In genomic region chr14:70832462-70833212, GRCm38 (mm10) we compare ENCODE assay signal across 14 mouse cellular contexts.
DNase-seq lines count a peak whose midpoint lies in the region; ATAC-seq lines count a peak whose summit lies in the region.
"Had no signal": no experiment of that assay in that cellular context is flagged by ENCODE, and none has a peak within 500 bp of the region (broad histone marks: within the 10 kb centered on the region; RNA-seq: fewer than 3 reads in every experiment).

No protein-coding gene starts in this region.

- H3K27ac ChIP-seq in heart, embryonic 13.5 days (replicated peaks): peak overlapping the region; percentile 45; the same call in 1 of the 2 replicates
- no peak overlapping the region for H3K27ac ChIP-seq in midbrain, embryonic 14.5 days (replicated peaks; ENCODE audit: low read depth, low read length)
- H3K27ac ChIP-seq in midbrain, embryonic 13.5 days: no peak overlapping the region
- H3K27ac ChIP-seq in forebrain, embryonic 16.5 days (ENCODE audit: low read length): peak overlapping the region; percentile 70
- H3K27ac ChIP-seq: embryonic facial prominence, embryonic 10.5 days; gastrocnemius, adult 2 months; neural tube, embryonic 13.5 days had no signal

- peaks cover 29% of the 10 kb centered on the region for H3K27me3 ChIP-seq in heart, embryonic 13.5 days (replicated peaks)
- no peaks in the 10 kb centered on the region for H3K27me3 ChIP-seq in midbrain, embryonic 14.5 days (ENCODE audit: control insufficient read depth, insufficient read depth, low read length)
- H3K27me3 ChIP-seq in midbrain, embryonic 13.5 days: no peaks in the 10 kb centered on the region
- no peaks in the 10 kb centered on the region for H3K27me3 ChIP-seq in forebrain, embryonic 16.5 days (replicated peaks; ENCODE audit: control insufficient read depth, insufficient read depth, low read length)
- H3K27me3 ChIP-seq: neural tube, embryonic 13.5 days had no signal

- H3K36me3 ChIP-seq in heart, embryonic 13.5 days: no peaks in the 10 kb centered on the region
- no peaks in the 10 kb centered on the region for H3K36me3 ChIP-seq in midbrain, embryonic 14.5 days (ENCODE audit: control insufficient read depth, insufficient read depth, low read length)
- H3K36me3 ChIP-seq in midbrain, embryonic 13.5 days: no peaks in the 10 kb centered on the region
- no peaks in the 10 kb centered on the region for H3K36me3 ChIP-seq in forebrain, embryonic 16.5 days (ENCODE audit: control insufficient read depth, insufficient read depth)
- H3K36me3 ChIP-seq: embryonic facial prominence, embryonic 10.5 days; neural tube, embryonic 13.5 days had no signal

- H3K4me1 ChIP-seq in heart, embryonic 13.5 days: peaks cover 12% of the 10 kb centered on the region
- peaks cover 5% of the 10 kb centered on the region; the same call in 1 of the 2 replicates for H3K4me1 ChIP-seq in midbrain, embryonic 14.5 days (ENCODE audit: control insufficient read depth, insufficient read depth, low read length)
- H3K4me1 ChIP-seq in midbrain, embryonic 13.5 days (replicated peaks): peaks cover 6% of the 10 kb centered on the region
- H3K4me1 ChIP-seq in forebrain, embryonic 16.5 days (replicated peaks; ENCODE audit: control insufficient read depth, insufficient read depth, low read length): peaks cover 6% of the 10 kb centered on the region

- H3K4me2 ChIP-seq in heart, embryonic 13.5 days: peak overlapping the region; percentile 57
- H3K4me2 ChIP-seq in midbrain, embryonic 14.5 days (ENCODE audit: low read length): no peak overlapping the region
- no peak overlapping the region for H3K4me2 ChIP-seq in midbrain, embryonic 13.5 days (replicated peaks)
- 0 out of 2 replicates have a peak overlapping the region, but pooled peaks have one; percentile 5 for H3K4me2 ChIP-seq in forebrain, embryonic 16.5 days (ENCODE audit: low read length)
- H3K4me2 ChIP-seq: neural tube, embryonic 13.5 days had no signal

- 38% methylated on average over 16 of the region's 16 CpGs for WGBS in heart, embryonic 13.5 days
- 78% methylated on average over 16 of the region's 16 CpGs for WGBS in midbrain, embryonic 14.5 days
- 77% methylated on average over 16 of the region's 16 CpGs for WGBS in midbrain, embryonic 13.5 days
- 55% methylated on average over 16 of the region's 16 CpGs for WGBS in forebrain, embryonic 16.5 days

- H3K9ac ChIP-seq in heart, embryonic 13.5 days: no peak overlapping the region; the same call in 1 of the 2 replicates
- no peak overlapping the region for H3K9ac ChIP-seq in midbrain, embryonic 14.5 days (replicated peaks; ENCODE audit: low read length)
- no peak overlapping the region for H3K9ac ChIP-seq in midbrain, embryonic 13.5 days (replicated peaks)
- H3K9ac ChIP-seq in forebrain, embryonic 16.5 days (replicated peaks; ENCODE audit: low read depth, low read length): no peak overlapping the region
- H3K9ac ChIP-seq: neural tube, embryonic 13.5 days had no signal

- H3K9me3 ChIP-seq in heart, embryonic 13.5 days: no peaks in the 10 kb centered on the region
- no peaks in the 10 kb centered on the region for H3K9me3 ChIP-seq in midbrain, embryonic 14.5 days (ENCODE audit: control insufficient read depth, low read length)
- H3K9me3 ChIP-seq in midbrain, embryonic 13.5 days: no peaks in the 10 kb centered on the region
- no peaks in the 10 kb centered on the region for H3K9me3 ChIP-seq in forebrain, embryonic 16.5 days (ENCODE audit: control insufficient read depth, low read length)
- H3K9me3 ChIP-seq: embryonic facial prominence, embryonic 10.5 days; neural tube, embryonic 13.5 days had no signal

- no peak for ATAC-seq in heart, embryonic 13.5 days (ENCODE audit: extremely low read depth, insufficient number of reproducible peaks, low FRiP score, low TSS enrichment)
- no peak for ATAC-seq in midbrain, embryonic 14.5 days (ENCODE audit: low FRiP score, low TSS enrichment)
- no peak for ATAC-seq in midbrain, embryonic 13.5 days
- ATAC-seq in forebrain, embryonic 16.5 days: peak; percentile 79
- ATAC-seq in activated CD4-positive, CD25-positive, alpha-beta regulatory T cell, adult 4 months: no peak
- ATAC-seq: CD4-positive, CD25-positive, alpha-beta regulatory T cell, adult 4 months had no signal

- no peak for DNase-seq in heart, postnatal 14 days
- DNase-seq in midbrain, embryonic 14.5 days: peak; percentile 37
- DNase-seq in yolk sac, embryonic 10.5 days (ENCODE audit: low spot score): peak; percentile 24
- no peak for DNase-seq in lung, postnatal 36 days
- DNase-seq: gastrocnemius, adult 2 months; lung, postnatal 4 days; thymus, postnatal 25 days had no signal

- intact Hi-C loops in heart, postnatal 14 days (cut with DNase I): no loop called here

- peak overlapping the region; percentile 25; the same call in 1 of the 2 replicates for H3K4me3 ChIP-seq in heart, embryonic 13.5 days
- H3K4me3 ChIP-seq in midbrain, embryonic 14.5 days (replicated peaks; ENCODE audit: low read depth, low read length): no peak overlapping the region
- H3K4me3 ChIP-seq in midbrain, embryonic 13.5 days (replicated peaks): no peak overlapping the region
- H3K4me3 ChIP-seq in forebrain, embryonic 16.5 days (replicated peaks; ENCODE audit: low read length): no peak overlapping the region
- H3K4me3 ChIP-seq: embryonic facial prominence, embryonic 10.5 days; gastrocnemius, adult 2 months; neural tube, embryonic 13.5 days had no signal

Comparison
In these comparisons a context has a peak if more than half of its experiments do, and no peak if none do; other contexts are left out.
1. H3K27ac ChIP-seq: peak in heart, embryonic 13.5 days (single experiment) and forebrain, embryonic 16.5 days (single experiment); none in midbrain, embryonic 14.5 days (single experiment) and midbrain, embryonic 13.5 days (single experiment).
2. H3K4me2 ChIP-seq: peak in heart, embryonic 13.5 days (single experiment) and forebrain, embryonic 16.5 days (single experiment); none in midbrain, embryonic 14.5 days (single experiment) and midbrain, embryonic 13.5 days (single experiment).
3. DNase-seq: peak in midbrain, embryonic 14.5 days (single experiment) and yolk sac, embryonic 10.5 days (single experiment); none in heart, postnatal 14 days (0 of 2) and lung, postnatal 36 days (single experiment).